Mouse (Mus musculus) heart, postnatal 0 days (tissue): ENCODE measurements around the gene Gm9639. TPM values are rescaled to one million over a fixed set of nuclear protein-coding genes. Genes with fewer than 3 reads are reported as not detected.
"Not testable (repeated sequence)": the region's sequence is repeated elsewhere in the genome, so short reads cannot be mapped to it uniquely, and the experiment has no call there.

Experiments
- ATAC-seq: fragments of 200-750 bp; cut with Nextera tagmentation; 2 replicates; pipeline ENCODE4 v1.8.0; 2017; ENCODE audit warnings: low read depth, moderate number of reproducible peaks, moderate library complexity; ENCODE audit not compliant: insufficient read depth
- DNase-seq: peaks from one replicate; pipeline ENCODE4 v3.0.0-alpha.2; 2016; ENCODE audit warnings: low spot score
- H3K27ac ChIP-seq: fragments of 300-500 bp; sonication (generic); 2 replicates; pipeline ENCODE4 v1.5.1; 2014; ENCODE audit warnings: low read depth, mild to moderate bottlenecking
- H3K27me3 ChIP-seq: fragments of 300-500 bp; sonication (generic); 2 replicates; pipeline ENCODE4 v1.6.1; 2014; ENCODE audit warnings: low read length, mixed read lengths; ENCODE audit not compliant: control insufficient read depth, insufficient read depth
- H3K36me3 ChIP-seq: fragments of 300-500 bp; sonication (generic); replicated peaks from 2 replicates; pipeline ENCODE4 v1.6.1; 2014; ENCODE audit warnings: low read length, mixed read lengths; ENCODE audit not compliant: control insufficient read depth, insufficient read depth
- H3K4me1 ChIP-seq: fragments of 300-500 bp; sonication (generic); 2 replicates; pipeline ENCODE4 v1.6.1; 2014; ENCODE audit warnings: antibody characterized with exemption; ENCODE audit not compliant: control insufficient read depth, insufficient read depth
- H3K4me2 ChIP-seq: fragments of 300-500 bp; sonication (generic); 2 replicates; pipeline ENCODE4 v1.6.1; 2014; ENCODE audit warnings: low read depth, mild to moderate bottlenecking, low read length, moderate library complexity
- H3K4me3 ChIP-seq: fragments of 300-500 bp; sonication (generic); 2 replicates; pipeline ENCODE4 v1.5.1; 2014; ENCODE audit warnings: low read depth, low read length
- H3K9ac ChIP-seq: fragments of 300-500 bp; sonication (generic); replicated peaks from 2 replicates; pipeline ENCODE4 v1.6.1; 2014; ENCODE audit warnings: low read depth, low read length, mixed read lengths
- H3K9me3 ChIP-seq: fragments of 300-500 bp; sonication (generic); replicated peaks from 2 replicates; pipeline ENCODE4 v1.6.1; 2016; ENCODE audit warnings: low read length; ENCODE audit not compliant: control insufficient read depth
- CTCF ChIP-seq: IDR thresholded peaks from 2 replicates; pipeline ENCODE4 v1.5.1; 2016; ENCODE audit warnings: antibody characterized with exemption, control low read depth, low read depth
- EP300 ChIP-seq: IDR thresholded peaks from 2 replicates; pipeline ENCODE4 v1.6.1; 2016; ENCODE audit warnings: antibody characterized with exemption, low read depth
- WGBS: fragments of 180-500 bp; shearing (Covaris S2); extraction: QIAGEN DNeasy Blood & Tissue Kit; methylation state at CpG from one replicate; pipeline ENCODE4 v1.1.7; 2014; 5-methylcytosine and 5-hydroxymethylcytosine counted together
- polyA plus RNA-seq: library from polyadenylated mRNA; unstranded; fragments of >200 nt; fragmentation: Nextera tagmentation; extraction: Ambion mirVana; gene quantifications from 2 replicates; pipeline ENCODE4 v1.2.1, GENCODE M21; 2015
- total RNA-seq: library from RNA; depleted of rRNA; stranded (reverse); fragments of >200 nt; gene quantifications from 2 replicates; pipeline ENCODE4 v1.2.3, GENCODE M21; 2014; ENCODE audit warnings: low replicate concordance; rRNA removed

The Gm9639 gene
- total and polyA plus RNA-seq, 2 experiments from 2014 or later = not detected

GRCm38 (mm10) chr10:77769727-77770126 lies 25.1 kb downstream of the Gm9639 start:
- no peak for ATAC-seq
- Histone ChIP-seq H3K4me1 (no peaks in the 10 kb centered on the region), H3K4me3 (no peak overlapping the region), H3K27me3 (no peaks in the 10 kb centered on the region), H3K36me3 (no peaks in the 10 kb centered on the region), H3K9ac (no peak overlapping the region), H3K4me2 (no peak overlapping the region), H3K9me3 (no peaks in the 10 kb centered on the region), H3K27ac (no peak overlapping the region)
- DNase-seq = no peak
- 64% methylated on average over 1 of the region's 1 CpGs for WGBS
- TF ChIP-seq EP300 = no peak
- no peak for TF ChIP-seq CTCF

GRCm38 (mm10) chr10:77759582-77759981 lies 35.3 kb downstream of the Gm9639 start, which contains the start of gene Gm3233:
Gm3233 (minus strand) TSS chr10:77759682.
- H3K4me1 ChIP-seq, H3K36me3 ChIP-seq, H3K9ac ChIP-seq, H3K4me3 ChIP-seq, H3K4me2 ChIP-seq, H3K27ac ChIP-seq, H3K9me3 ChIP-seq, DNase-seq, H3K27me3 ChIP-seq, ATAC-seq: not testable (repeated sequence)
- WGBS = no CpG with 5 or more reads among the region's 1 CpGs

DNA sequence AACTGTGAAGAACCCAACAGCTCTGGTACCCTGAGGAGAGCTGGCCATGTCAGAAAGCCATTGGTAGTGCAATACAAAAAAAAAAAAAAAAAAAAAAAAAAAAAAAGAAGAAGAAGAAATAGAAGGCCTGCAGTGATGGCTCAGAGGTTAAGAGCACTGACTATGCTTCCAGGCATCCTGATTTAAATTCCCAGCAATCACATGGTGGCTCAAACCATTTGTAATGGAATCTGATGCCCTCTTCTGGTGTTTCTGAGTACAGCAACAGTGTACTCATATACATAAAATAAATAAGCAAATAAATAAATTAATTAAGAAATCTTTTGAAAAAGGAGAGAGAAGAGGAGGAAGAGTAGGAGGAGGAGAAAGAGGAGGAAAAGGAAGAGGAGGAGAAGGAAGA lies 41.4 kb downstream of the Gm9639 start:
- H3K4me2 ChIP-seq = no peak overlapping the region
- no peaks in the 10 kb centered on the region for H3K4me1 ChIP-seq
- H3K27ac ChIP-seq = no peak overlapping the region
- ATAC-seq = no peak
- no peaks in the 10 kb centered on the region for H3K36me3 ChIP-seq
- TF ChIP-seq EP300 (no peak), CTCF (no peak)
- no peak for DNase-seq
- H3K9me3 ChIP-seq = no peaks in the 10 kb centered on the region
- H3K27me3 ChIP-seq = no peaks in the 10 kb centered on the region
- H3K9ac ChIP-seq = no peak overlapping the region
- no peak overlapping the region for H3K4me3 ChIP-seq

DNA sequence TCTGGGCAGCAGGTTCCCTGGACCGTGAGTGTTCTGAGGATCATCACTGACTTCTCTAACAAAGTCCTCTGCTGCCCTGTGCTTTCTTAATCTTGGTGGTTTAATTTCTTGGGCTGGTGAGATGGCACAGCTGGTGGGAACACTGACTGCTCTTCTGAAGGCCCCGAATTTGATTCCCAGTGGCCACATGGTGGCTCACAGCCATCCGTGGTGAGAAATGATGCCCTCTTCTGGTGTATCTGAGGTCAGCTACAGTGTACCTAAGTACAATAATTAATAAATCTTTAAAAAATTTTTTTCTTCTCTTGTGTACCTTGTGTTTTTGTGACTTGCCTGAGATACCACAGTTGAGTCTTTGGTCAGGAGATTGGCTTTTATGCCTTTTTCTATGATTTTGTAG lies 42.6 kb downstream of the Gm9639 start:
- not testable (repeated sequence) for H3K4me3 ChIP-seq, DNase-seq, H3K9ac ChIP-seq, H3K4me1 ChIP-seq, H3K4me2 ChIP-seq, H3K9me3 ChIP-seq, H3K36me3 ChIP-seq, H3K27me3 ChIP-seq, H3K27ac ChIP-seq, ATAC-seq
- 65% methylated on average over 3 of the region's 3 CpGs for WGBS

GRCm38 (mm10) chr10:77751254-77751653 lies 43.6 kb downstream of the Gm9639 start, which contains the start of gene Gm9736:
Gm9736 (minus strand) TSS chr10:77751354.
- DNase-seq, H3K4me3 ChIP-seq, ATAC-seq, H3K4me2 ChIP-seq, H3K9ac ChIP-seq, H3K27ac ChIP-seq, H3K27me3 ChIP-seq, H3K9me3 ChIP-seq, H3K4me1 ChIP-seq, H3K36me3 ChIP-seq: not testable (repeated sequence)
- 13% methylated on average over 1 of the region's 1 CpGs for WGBS

GRCm38 (mm10) chr10:77750686-77751085 lies 44.2 kb downstream of the Gm9639 start:
- not testable (repeated sequence) for DNase-seq, H3K4me1 ChIP-seq, H3K27me3 ChIP-seq, H3K9ac ChIP-seq, H3K4me3 ChIP-seq, H3K27ac ChIP-seq, H3K4me2 ChIP-seq, ATAC-seq, H3K36me3 ChIP-seq, H3K9me3 ChIP-seq
- WGBS = 53% methylated on average over 1 of the region's 1 CpGs

Other genes with a start within 250 kb of the Gm9639 start
Only the 30 nearest of the 33 such genes appear.
- 117 and 163 TPM in 2 replicates for gene Pttg1ip, start 213.4 kb downstream of the Gm9639 start, total RNA-seq
- gene Pttg1ip, start 213.4 kb downstream of the Gm9639 start, polyA plus RNA-seq = 117 and 119 TPM in 2 replicates
- 112 and 128 TPM in 2 replicates for gene Sumo3, start 189.0 kb downstream of the Gm9639 start, total RNA-seq
- 121 and 128 TPM in 2 replicates for gene Sumo3, start 189.0 kb downstream of the Gm9639 start, polyA plus RNA-seq
- gene Gm49325, start 188.9 kb downstream of the Gm9639 start, total RNA-seq = not detected in 2 replicates
- 6.8 and 13.7 TPM in 2 replicates for gene Gm49325, start 188.9 kb downstream of the Gm9639 start, polyA plus RNA-seq
- 54.1 and 56.4 TPM in 2 replicates for gene Ube2g2, start 172.8 kb downstream of the Gm9639 start, total RNA-seq
- 69.7 and 71.8 TPM in 2 replicates for gene Ube2g2, start 172.8 kb downstream of the Gm9639 start, polyA plus RNA-seq
- gene Tspear, start 108.5 kb downstream of the Gm9639 start, total RNA-seq = 1.1 TPM in 1 of 2 replicates, not detected in the other
- not detected in 2 replicates for gene Tspear, start 108.5 kb downstream of the Gm9639 start, polyA plus RNA-seq
- gene Gm19402, start 104.3 kb downstream of the Gm9639 start, total RNA-seq = not detected in 2 replicates
- gene Gm19402, start 104.3 kb downstream of the Gm9639 start, polyA plus RNA-seq = not detected in 2 replicates
- not detected in 2 replicates for gene Gm9508, start 97.8 kb downstream of the Gm9639 start, total RNA-seq
- not detected in 2 replicates for gene Gm9508, start 97.8 kb downstream of the Gm9639 start, polyA plus RNA-seq
- not detected in 2 replicates for gene Gm10272, start 88.5 kb downstream of the Gm9639 start, total RNA-seq
- gene Gm10272, start 88.5 kb downstream of the Gm9639 start, polyA plus RNA-seq = not detected in 2 replicates
- gene Gm10024, start 83.6 kb downstream of the Gm9639 start, total RNA-seq = not detected in 2 replicates
- not detected in 2 replicates for gene Gm10024, start 83.6 kb downstream of the Gm9639 start, polyA plus RNA-seq
- not detected in 2 replicates for gene Gm10142, start 79.3 kb downstream of the Gm9639 start, total RNA-seq
- gene Gm10142, start 79.3 kb downstream of the Gm9639 start, polyA plus RNA-seq = not detected in 2 replicates
- gene Krtap12-1, start 74.5 kb downstream of the Gm9639 start, total RNA-seq = not detected in 2 replicates
- gene Krtap12-1, start 74.5 kb downstream of the Gm9639 start, polyA plus RNA-seq = not detected in 2 replicates
- gene Gm10100, start 68.6 kb downstream of the Gm9639 start, total RNA-seq = not detected in 2 replicates
- not detected in 2 replicates for gene Gm10100, start 68.6 kb downstream of the Gm9639 start, polyA plus RNA-seq
- not detected in 2 replicates for gene Gm18596, start 52.4 kb downstream of the Gm9639 start, total RNA-seq
- gene Gm18596, start 52.4 kb downstream of the Gm9639 start, polyA plus RNA-seq = not detected in 2 replicates
- gene Gm9736, start 43.7 kb downstream of the Gm9639 start, total RNA-seq = not detected in 2 replicates
- gene Gm9736, start 43.7 kb downstream of the Gm9639 start, polyA plus RNA-seq = not detected in 2 replicates
- not detected in 2 replicates for gene Gm3233, start 35.4 kb downstream of the Gm9639 start, total RNA-seq
- not detected in 2 replicates for gene Gm3233, start 35.4 kb downstream of the Gm9639 start, polyA plus RNA-seq
- gene Gm3238, start 23.8 kb downstream of the Gm9639 start, total RNA-seq = not detected in 2 replicates
- gene Gm3238, start 23.8 kb downstream of the Gm9639 start, polyA plus RNA-seq = not detected in 2 replicates
- gene Gm7138, start 18.1 kb downstream of the Gm9639 start, total RNA-seq = not detected in 2 replicates
- not detected in 2 replicates for gene Gm7138, start 18.1 kb downstream of the Gm9639 start, polyA plus RNA-seq
- not detected in 2 replicates for gene Gm3250, start 12.5 kb downstream of the Gm9639 start, total RNA-seq
- gene Gm3250, start 12.5 kb downstream of the Gm9639 start, polyA plus RNA-seq = not detected in 2 replicates
- gene Gm7137, start 6.9 kb downstream of the Gm9639 start, total RNA-seq = not detected in 2 replicates
- gene Gm7137, start 6.9 kb downstream of the Gm9639 start, polyA plus RNA-seq = not detected in 2 replicates
- not detected in 2 replicates for gene Gm19668, start 4.1 kb upstream of the Gm9639 start, total RNA-seq
- gene Gm19668, start 4.1 kb upstream of the Gm9639 start, polyA plus RNA-seq = not detected in 2 replicates
- gene Gm9507, start 16.8 kb upstream of the Gm9639 start, total RNA-seq = not detected in 2 replicates
- not detected in 2 replicates for gene Gm9507, start 16.8 kb upstream of the Gm9639 start, polyA plus RNA-seq
- gene Gm2696, start 19.6 kb upstream of the Gm9639 start, total RNA-seq = not detected in 2 replicates
- gene Gm2696, start 19.6 kb upstream of the Gm9639 start, polyA plus RNA-seq = not detected in 2 replicates
- gene Krtap10-4, start 32.0 kb upstream of the Gm9639 start, total RNA-seq = not detected in 2 replicates
- gene Krtap10-4, start 32.0 kb upstream of the Gm9639 start, polyA plus RNA-seq = not detected in 2 replicates
- gene Krtap10-10, start 40.9 kb upstream of the Gm9639 start, total RNA-seq = not detected in 2 replicates
- not detected in 2 replicates for gene Krtap10-10, start 40.9 kb upstream of the Gm9639 start, polyA plus RNA-seq
- gene Gm36176, start 51.7 kb upstream of the Gm9639 start, total RNA-seq = not detected in 2 replicates
- not detected in 2 replicates for gene Gm36176, start 51.7 kb upstream of the Gm9639 start, polyA plus RNA-seq
- gene Gm10318, start 57.8 kb upstream of the Gm9639 start, total RNA-seq = not detected in 2 replicates
- not detected in 2 replicates for gene Gm10318, start 57.8 kb upstream of the Gm9639 start, polyA plus RNA-seq
- gene Gm3285, start 66.9 kb upstream of the Gm9639 start, total RNA-seq = not detected in 2 replicates
- gene Gm3285, start 66.9 kb upstream of the Gm9639 start, polyA plus RNA-seq = not detected in 2 replicates
- gene Lrrc3, start 107.5 kb upstream of the Gm9639 start, total RNA-seq = 0.08 and 2.5 TPM in 2 replicates
- 0.54 and 0.63 TPM in 2 replicates for gene Lrrc3, start 107.5 kb upstream of the Gm9639 start, polyA plus RNA-seq
- gene Trpm2, start 175.5 kb upstream of the Gm9639 start, total RNA-seq = 0.27 and 2.4 TPM in 2 replicates
- 0.11 TPM in 2 replicates for gene Trpm2, start 175.5 kb upstream of the Gm9639 start, polyA plus RNA-seq
- 14.8 and 48.9 TPM in 2 replicates for gene 1810043G02Rik, start 183.4 kb upstream of the Gm9639 start, total RNA-seq
- gene 1810043G02Rik, start 183.4 kb upstream of the Gm9639 start, polyA plus RNA-seq = 18.1 and 18.6 TPM in 2 replicates